Mouse (Mus musculus) C2C12 (cell line): ENCODE results near the gene Cdk17.

Experiments
- CEBPB ChIP-seq: IDR thresholded peaks from one replicate; pipeline ENCODE4 v1.6.1; 2011; ENCODE audit warnings: low read depth, mild to moderate bottlenecking, control low read depth, moderate library complexity
- CTCF ChIP-seq: IDR thresholded peaks from one replicate; pipeline ENCODE4 v1.5.1; 2011; ENCODE audit not compliant: control insufficient read depth, insufficient read depth, insufficient read length
- MAX ChIP-seq: IDR thresholded peaks from one replicate; pipeline ENCODE4 v1.6.1; 2011; ENCODE audit warnings: mild to moderate bottlenecking, control low read depth
- MYOG ChIP-seq: IDR thresholded peaks from one replicate; pipeline ENCODE4 v1.6.1; 2011; ENCODE audit not compliant: control insufficient read depth, insufficient read length; ENCODE audit errors: extremely low read depth

DNA sequence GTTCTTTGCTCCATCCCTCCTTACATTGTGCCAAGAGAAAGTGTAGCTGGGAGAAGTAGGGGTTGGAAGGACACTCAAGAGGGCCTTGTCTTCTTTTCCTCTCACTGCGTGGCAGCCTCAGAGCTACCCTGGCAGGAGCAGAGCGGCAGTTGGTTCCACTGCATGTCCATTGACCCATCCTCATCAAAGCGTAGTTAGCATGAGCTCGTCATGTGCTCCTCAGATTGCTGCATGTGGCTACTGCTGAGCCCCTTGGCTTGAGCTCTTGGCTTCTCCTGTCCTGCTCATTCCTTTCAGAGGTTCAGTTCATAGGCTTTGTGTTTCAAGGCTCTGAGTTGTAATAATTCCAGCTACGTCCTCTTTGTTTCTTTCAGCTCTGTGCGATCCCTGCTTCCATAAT, 36.4 kb downstream of the Cdk17 start:
- TF ChIP-seq CEBPB (no peak), MAX (no peak), CTCF (no peak), MYOG (no peak)
